In the genomic region with DNA sequence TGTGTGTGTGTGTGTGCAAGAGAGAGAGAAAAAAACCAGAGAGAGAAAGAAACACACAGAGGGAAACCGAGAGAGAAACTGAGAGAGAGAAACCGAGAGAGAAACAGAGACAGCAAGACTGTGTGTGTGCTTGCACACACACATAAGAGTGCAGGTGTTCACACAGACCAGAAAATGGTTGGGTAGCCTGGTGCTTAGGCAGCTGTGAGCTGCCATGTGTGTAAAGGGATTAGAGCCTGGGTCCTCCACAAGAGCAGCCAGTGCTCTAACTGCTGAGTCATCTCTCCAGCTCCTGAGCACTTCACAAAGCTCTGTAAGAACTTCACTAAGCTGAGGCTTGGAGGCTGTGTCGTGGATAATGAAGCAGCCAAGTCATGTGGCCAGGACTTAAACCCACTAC, we compare ENCODE assay signal across 20 mouse cellular contexts.
DNase-seq lines count a peak whose midpoint lies in the region; ATAC-seq and TF ChIP-seq lines count a peak whose summit lies in the region.
"Had no signal": no experiment of that assay in that cellular context is flagged by ENCODE, and none has a peak within 500 bp of the region (broad histone marks: within the 10 kb centered on the region; RNA-seq: fewer than 3 reads in every experiment).

No protein-coding gene starts in this region.

- peak; percentile 44; the same call in 1 of the 2 replicates for ATAC-seq in intestine, embryonic 16.5 days
- no peak for ATAC-seq in intestine, embryonic 15.5 days
- peak; percentile 49 for ATAC-seq in megakaryocyte, adult 5-6 weeks (ENCODE audit: poor library complexity, severe bottlenecking)
- ATAC-seq in hindbrain, embryonic 16.5 days = no peak
- ATAC-seq: forebrain, embryonic 13.5 days had no signal

- H3K36me3 ChIP-seq in intestine, embryonic 16.5 days (ENCODE audit: control insufficient read depth, insufficient read depth, low read length) = no peaks in the 10 kb centered on the region
- no peaks in the 10 kb centered on the region for H3K36me3 ChIP-seq in intestine, embryonic 15.5 days
- H3K36me3 ChIP-seq in CH12.LX (replicated peaks in 1 of 2; ENCODE audit: control insufficient read depth in 1 of 2, insufficient read depth in 1 of 2, low read length in 1 of 2) = no peaks in the 10 kb centered on the region
- no peaks in the 10 kb centered on the region for H3K36me3 ChIP-seq in hindbrain, embryonic 16.5 days (ENCODE audit: control insufficient read depth, insufficient read depth, low read length)
- H3K36me3 ChIP-seq: embryonic facial prominence, embryonic 15.5 days; heart, embryonic 15.5 days; hindbrain, embryonic 12.5 days; limb, embryonic 12.5 days; midbrain, embryonic 12.5 days had no signal

- no peak overlapping the region for H3K4me3 ChIP-seq in intestine, embryonic 16.5 days (ENCODE audit: low read length)
- H3K4me3 ChIP-seq in intestine, embryonic 15.5 days (replicated peaks) = no peak overlapping the region
- H3K4me3 ChIP-seq in CH12.LX (replicated peaks in 1 of 3; ENCODE audit: low read depth in 2 of 3, low read length in 2 of 3, poor library complexity in 1 of 3) = no peak overlapping the region
- no peak overlapping the region for H3K4me3 ChIP-seq in hindbrain, embryonic 16.5 days (ENCODE audit: low read length)
- H3K4me3 ChIP-seq: embryonic facial prominence, embryonic 15.5 days; forebrain, embryonic 13.5 days; heart, embryonic 15.5 days; hindbrain, embryonic 12.5 days; limb, embryonic 12.5 days; midbrain, embryonic 12.5 days had no signal

- in situ Hi-C loops in CH12.LX (cut with MboI; ENCODE audit: low pct_ligation_motif_present, low pct_unique_long_range_greater_than_20kb, low sequenced_read_pairs) = no loop called here

- H3K9ac ChIP-seq in intestine, embryonic 16.5 days (ENCODE audit: low read depth, low read length) = no peak overlapping the region
- no peak overlapping the region for H3K9ac ChIP-seq in intestine, embryonic 15.5 days
- H3K9ac ChIP-seq in CH12.LX (ENCODE audit: insufficient read depth, low read depth) = no peak overlapping the region
- no peak overlapping the region for H3K9ac ChIP-seq in hindbrain, embryonic 16.5 days (ENCODE audit: low read depth, low read length)
- H3K9ac ChIP-seq: embryonic facial prominence, embryonic 15.5 days; forebrain, embryonic 13.5 days; heart, embryonic 15.5 days; hindbrain, embryonic 12.5 days; limb, embryonic 12.5 days; midbrain, embryonic 12.5 days had no signal

- H3K9me3 ChIP-seq in intestine, embryonic 16.5 days (ENCODE audit: control insufficient read depth, low read length) = no peaks in the 10 kb centered on the region
- H3K9me3 ChIP-seq in intestine, embryonic 15.5 days = no peaks in the 10 kb centered on the region
- H3K9me3 ChIP-seq in CH12.LX (replicated peaks; ENCODE audit: low read length) = no peaks in the 10 kb centered on the region
- no peaks in the 10 kb centered on the region for H3K9me3 ChIP-seq in hindbrain, embryonic 16.5 days (ENCODE audit: control insufficient read depth, low read length)
- H3K9me3 ChIP-seq: embryonic facial prominence, embryonic 15.5 days; forebrain, embryonic 13.5 days; heart, embryonic 15.5 days; hindbrain, embryonic 12.5 days; limb, embryonic 12.5 days; midbrain, embryonic 12.5 days had no signal

- no peak for TF ChIP-seq RAD21 in CH12.LX (IDR thresholded peaks at IDR 0.05; ENCODE audit: low read depth, low read length)

- 63% methylated on average over 3 of the region's 3 CpGs for WGBS in intestine, embryonic 16.5 days
- 54% methylated on average over 3 of the region's 3 CpGs for WGBS in intestine, embryonic 15.5 days
- 60% methylated on average over 3 of the region's 3 CpGs for WGBS in hindbrain, embryonic 16.5 days

- no peak for TF ChIP-seq CTCF in CH12.LX (conservative IDR thresholded peaks at IDR 0.05 in 1 of 2, IDR thresholded peaks at IDR 0.05 in 1 of 2; ENCODE audit: low read depth in 2 of 2, low read length in 2 of 2)

- H3K79me2 ChIP-seq in CH12.LX (replicated peaks; ENCODE audit: control insufficient read depth, extremely low read depth, insufficient read depth, poor library complexity, severe bottlenecking) = no peaks in the 10 kb centered on the region

- dilution Hi-C loops in CH12.LX (cut with MboI; ENCODE audit: extremely low pct_ligation_motif_present, extremely low pct_unique_long_range_greater_than_20kb, low sequenced_read_pairs) = no loop called here

- H3K4me2 ChIP-seq in intestine, embryonic 16.5 days (ENCODE audit: low read depth, low read length) = no peak overlapping the region
- H3K4me2 ChIP-seq in intestine, embryonic 15.5 days (replicated peaks) = no peak overlapping the region
- H3K4me2 ChIP-seq in CH12.LX (ENCODE audit: insufficient read depth, low read depth, poor library complexity, severe bottlenecking) = no peak overlapping the region
- no peak overlapping the region for H3K4me2 ChIP-seq in hindbrain, embryonic 16.5 days (ENCODE audit: low read length)
- H3K4me2 ChIP-seq: embryonic facial prominence, embryonic 15.5 days; forebrain, embryonic 13.5 days; heart, embryonic 15.5 days; hindbrain, embryonic 12.5 days; limb, embryonic 12.5 days; midbrain, embryonic 12.5 days had no signal

- no peak overlapping the region for H3K27ac ChIP-seq in intestine, embryonic 16.5 days (ENCODE audit: low read length)
- H3K27ac ChIP-seq in intestine, embryonic 15.5 days = no peak overlapping the region
- H3K27ac ChIP-seq in CH12.LX (ENCODE audit: insufficient read depth, low read depth) = no peak overlapping the region
- H3K27ac ChIP-seq in hindbrain, embryonic 16.5 days (ENCODE audit: low read depth, low read length) = no peak overlapping the region
- H3K27ac ChIP-seq: embryonic facial prominence, embryonic 15.5 days; forebrain, embryonic 13.5 days; heart, embryonic 15.5 days; hindbrain, embryonic 12.5 days; limb, embryonic 12.5 days; midbrain, embryonic 12.5 days had no signal

- H3K4me1 ChIP-seq in intestine, embryonic 16.5 days (ENCODE audit: control insufficient read depth, insufficient read depth, low read length) = 0 out of 2 replicates have a peak, but pooled peaks cover 2% of the 10 kb centered on the region
- H3K4me1 ChIP-seq in intestine, embryonic 15.5 days (replicated peaks) = no peaks in the 10 kb centered on the region
- peaks cover 6 to 34% of the 10 kb centered on the region in 2 experiments; a peak in 3 of 4 replicates for H3K4me1 ChIP-seq in CH12.LX (ENCODE audit: control insufficient read depth in 1 of 2, insufficient read depth in 2 of 2)
- H3K4me1 ChIP-seq in hindbrain, embryonic 16.5 days (ENCODE audit: control insufficient read depth, insufficient read depth, low read depth, low read length) = no peaks in the 10 kb centered on the region
- H3K4me1 ChIP-seq: midbrain, embryonic 12.5 days had no signal

- DNase-seq in CH12.LX (ENCODE audit: extremely low read depth) = peak; percentile 30
- DNase-seq in c-Kit-positive CD71-positive TER-119-positive erythroid progenitor cells, embryonic 14.5 days (ENCODE audit: low spot score) = peak; percentile 21
- no peak for DNase-seq in right cerebral cortex, postnatal 36 days (ENCODE audit: low spot score in 2 of 2)
- DNase-seq: cerebellum, postnatal 10 days; gastrocnemius, postnatal 10 days; kidney, adult 18-20 months; kidney, postnatal 36 days; layer of hippocampus, postnatal 36 days; lung, postnatal 10 days; right cerebral cortex, postnatal 4 days had no signal

- no peak for TF ChIP-seq POLR2A in CH12.LX (IDR thresholded peaks at IDR 0.05; ENCODE audit: low read depth, low read length)

- TF ChIP-seq EP300 in CH12.LX (IDR thresholded peaks at IDR 0.05; ENCODE audit: low read length) = peak; percentile 79

- H3K27me3 ChIP-seq in intestine, embryonic 16.5 days (replicated peaks; ENCODE audit: control insufficient read depth, insufficient read depth, low read length) = no peaks in the 10 kb centered on the region
- H3K27me3 ChIP-seq in intestine, embryonic 15.5 days (replicated peaks) = no peaks in the 10 kb centered on the region
- no peaks in the 10 kb centered on the region for H3K27me3 ChIP-seq in CH12.LX (replicated peaks)
- H3K27me3 ChIP-seq in hindbrain, embryonic 16.5 days (replicated peaks; ENCODE audit: control insufficient read depth, insufficient read depth, low read length) = no peaks in the 10 kb centered on the region
- H3K27me3 ChIP-seq: embryonic facial prominence, embryonic 15.5 days; forebrain, embryonic 13.5 days; heart, embryonic 15.5 days; hindbrain, embryonic 12.5 days; limb, embryonic 12.5 days; midbrain, embryonic 12.5 days had no signal

TF ChIP-seq in CH12.LX, 34 proteins besides CTCF, POLR2A, EP300 and RAD21:
- TF ChIP-seq MYC (IDR thresholded peaks at IDR 0.05; ENCODE audit: low read depth, low read length) (0 out of 2 replicates have a peak, but pooled peaks have one; percentile 35), MAX (IDR thresholded peaks at IDR 0.05; ENCODE audit: low read length) (peak; percentile 36; the same call in 1 of the 2 replicates), MAFK (IDR thresholded peaks at IDR 0.05; ENCODE audit: insufficient replicate concordance, low read length) (peak; percentile 87), ZNF384 (IDR thresholded peaks at IDR 0.05; ENCODE audit: low read depth, low read length) (peak; percentile 80), ETS1 (conservative IDR thresholded peaks at IDR 0.05; ENCODE audit: low read depth, low read length) (peak; percentile 46; the same call in 1 of the 2 replicates), UBTF (IDR thresholded peaks at IDR 0.05; ENCODE audit: low read depth, low read length) (no peak), TCF12 (IDR thresholded peaks at IDR 0.05; ENCODE audit: low read depth, low read length) (peak; percentile 92), SIN3A (IDR thresholded peaks at IDR 0.05; ENCODE audit: low read length) (no peak; the same call in 1 of the 2 replicates), IRF4 (IDR thresholded peaks at IDR 0.05; ENCODE audit: low read depth, low read length) (peak; percentile 85), NRF1 (IDR thresholded peaks at IDR 0.05; ENCODE audit: low read depth, low read length) (no peak), RCOR1 (conservative IDR thresholded peaks at IDR 0.05; ENCODE audit: low read depth, low read length) (peak; percentile 47; the same call in 1 of the 2 replicates), MEF2A (IDR thresholded peaks at IDR 0.05; ENCODE audit: borderline replicate concordance, low read depth, low read length) (0 out of 2 replicates have a peak, but pooled peaks have one; percentile 27)

Comparison
In these comparisons a context has a peak if more than half of its experiments do, and no peak if none do; other contexts are left out.
1. ATAC-seq: peak in intestine, embryonic 16.5 days (single experiment) and megakaryocyte, adult 5-6 weeks (single experiment); none in intestine, embryonic 15.5 days (single experiment) and hindbrain, embryonic 16.5 days (single experiment).
2. DNase-seq: peak in CH12.LX (single experiment) and c-Kit-positive CD71-positive TER-119-positive erythroid progenitor cells, embryonic 14.5 days (single experiment); none in right cerebral cortex, postnatal 36 days (0 of 2).